Mouse (Mus musculus): ENCODE measurements around the gene Spib. TPM values are rescaled to one million over a fixed set of nuclear protein-coding genes. Genes with fewer than 3 reads are reported as not detected.

Spib gene
- polyA plus RNA-seq, 1 experiment: 0.19 TPM

DNA sequence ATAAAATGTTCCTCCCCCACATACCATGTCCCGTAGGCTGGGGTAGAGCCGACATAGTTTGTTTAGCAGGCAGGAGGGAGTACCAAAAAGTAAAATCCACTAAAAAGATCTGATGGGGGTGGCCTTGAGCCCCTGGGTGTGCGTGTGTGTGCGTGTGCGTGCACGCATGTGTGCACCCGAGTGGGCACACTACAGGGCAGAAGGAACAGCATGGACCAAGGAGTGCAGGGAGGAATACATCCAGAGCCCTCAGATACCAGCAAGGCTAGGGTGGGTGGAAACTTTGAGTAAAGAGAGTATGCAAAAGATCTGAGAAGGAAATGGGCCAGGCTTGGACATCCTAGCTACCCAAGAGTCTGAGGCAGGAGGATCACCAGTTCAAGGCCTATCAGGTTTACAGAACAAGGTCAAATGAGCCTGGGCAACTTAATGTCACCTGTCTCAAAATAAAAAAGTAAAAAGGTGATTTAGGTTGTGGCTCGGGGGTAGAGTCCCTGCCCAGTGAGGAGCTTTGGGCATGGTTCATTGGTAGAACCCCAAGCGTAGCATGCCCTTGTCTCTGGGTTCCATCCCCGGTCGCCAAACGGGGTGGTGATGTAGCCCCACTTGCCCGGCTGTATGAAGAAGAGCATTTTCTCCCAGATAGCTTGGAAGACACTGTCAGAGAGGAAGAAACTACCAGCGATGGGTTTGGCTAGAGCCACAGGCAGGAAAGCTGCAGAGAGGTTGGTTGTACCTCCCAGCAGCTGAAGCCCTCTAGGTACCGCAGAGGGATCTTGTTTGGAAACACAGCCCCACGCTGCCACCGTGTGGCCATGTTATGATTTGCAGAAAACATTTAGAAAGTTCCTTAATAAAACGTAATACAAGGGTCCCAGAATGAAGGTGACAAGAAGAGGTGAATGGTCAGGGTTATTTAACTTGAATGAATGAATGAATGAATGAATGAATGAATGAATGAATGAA is 28.8 kb upstream of the Spib start:
- TF ChIP-seq POLR2A (IDR thresholded peaks at IDR 0.05; ENCODE audit: borderline replicate concordance, extremely low read depth, insufficient read depth, insufficient read length, poor library complexity, severe bottlenecking) (no peak), CTCF (IDR thresholded peaks at IDR 0.05; ENCODE audit: borderline replicate concordance, extremely low read depth, insufficient read depth, insufficient read length) (peak; percentile 77)
- DNase-seq (ENCODE audit: low read depth): peak; percentile 94

GRCm38 (mm10) chr7:44557629-44558028 is 25.8 kb upstream of the Spib start:
- no peak for TF ChIP-seq CTCF (IDR thresholded peaks at IDR 0.05; ENCODE audit: borderline replicate concordance, extremely low read depth, insufficient read depth, insufficient read length)
- TF ChIP-seq POLR2A (IDR thresholded peaks at IDR 0.05; ENCODE audit: borderline replicate concordance, extremely low read depth, insufficient read depth, insufficient read length, poor library complexity, severe bottlenecking): no peak
- no peak for DNase-seq (ENCODE audit: low read depth)

GRCm38 (mm10) chr7:44553826-44554225 is 22.0 kb upstream of the Spib start, which contains the start of gene Nr1h2:
Gene Nr1h2, minus strand, starts transcription at chr7:44553951.
- DNase-seq (ENCODE audit: low read depth): peak; percentile 98
- peak; percentile 25; the same call in 1 of the 2 replicates for TF ChIP-seq POLR2A (IDR thresholded peaks at IDR 0.05; ENCODE audit: borderline replicate concordance, extremely low read depth, insufficient read depth, insufficient read length, poor library complexity, severe bottlenecking)
- peak; percentile 9; the same call in 1 of the 2 replicates for TF ChIP-seq CTCF (IDR thresholded peaks at IDR 0.05; ENCODE audit: borderline replicate concordance, extremely low read depth, insufficient read depth, insufficient read length)

- TF ChIP-seq CTCF (IDR thresholded peaks at IDR 0.05; ENCODE audit: borderline replicate concordance, extremely low read depth, insufficient read depth, insufficient read length) (no peak), POLR2A (IDR thresholded peaks at IDR 0.05; ENCODE audit: borderline replicate concordance, extremely low read depth, insufficient read depth, insufficient read length, poor library complexity, severe bottlenecking) (no peak)
- peak; percentile 94 for DNase-seq (ENCODE audit: low read depth)
Measured at GRCm38 (mm10) chr7:44553196-44553764, 21.4 kb upstream of the Spib start.

DNA sequence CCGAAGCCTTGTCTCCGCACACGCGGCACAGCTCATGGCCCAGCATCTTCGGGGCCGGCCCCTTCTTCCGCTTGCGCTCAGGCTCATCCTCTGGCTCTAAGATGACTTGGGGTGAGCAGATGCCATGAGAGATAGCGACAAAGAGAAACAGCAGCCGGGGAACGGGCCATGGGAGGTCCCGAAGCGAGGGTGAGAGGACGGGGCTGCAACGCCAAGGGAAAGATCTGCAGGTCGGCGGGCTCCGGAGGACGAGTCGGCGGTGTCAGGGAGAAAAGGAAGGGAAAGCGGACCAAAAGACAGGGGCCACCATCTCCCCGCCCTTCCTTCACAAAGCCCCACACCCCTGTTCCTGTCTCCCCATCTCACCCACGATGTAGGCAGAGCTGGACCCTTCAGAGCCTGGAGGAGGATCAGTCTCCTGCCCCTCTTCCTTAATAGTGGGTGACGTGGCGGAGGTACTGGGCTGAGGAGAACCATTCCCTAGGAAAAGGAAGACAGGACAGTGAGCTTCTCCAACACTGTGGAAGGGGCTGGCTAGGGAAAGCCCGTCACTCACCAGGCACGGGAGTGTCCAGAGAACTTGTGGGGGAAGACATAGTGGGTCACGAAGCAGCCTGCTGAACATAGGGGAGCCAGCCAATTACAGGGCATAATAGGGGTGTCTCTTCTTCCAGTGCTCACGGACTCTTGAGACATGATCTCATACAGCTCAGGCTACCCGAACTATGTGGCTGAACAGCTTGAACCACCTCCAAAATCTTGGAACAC is 20.5 kb upstream of the Spib start:
- DNase-seq (ENCODE audit: low read depth): no peak
- TF ChIP-seq CTCF (IDR thresholded peaks at IDR 0.05; ENCODE audit: borderline replicate concordance, extremely low read depth, insufficient read depth, insufficient read length) (no peak), POLR2A (IDR thresholded peaks at IDR 0.05; ENCODE audit: borderline replicate concordance, extremely low read depth, insufficient read depth, insufficient read length, poor library complexity, severe bottlenecking) (no peak)

GRCm38 (mm10) chr7:44551731-44552130 is 19.9 kb upstream of the Spib start:
- TF ChIP-seq CTCF (IDR thresholded peaks at IDR 0.05; ENCODE audit: borderline replicate concordance, extremely low read depth, insufficient read depth, insufficient read length) (no peak), POLR2A (IDR thresholded peaks at IDR 0.05; ENCODE audit: borderline replicate concordance, extremely low read depth, insufficient read depth, insufficient read length, poor library complexity, severe bottlenecking) (no peak)
- DNase-seq (ENCODE audit: low read depth): no peak

GRCm38 (mm10) chr7:44551301-44551700 is 19.4 kb upstream of the Spib start:
- no peak for TF ChIP-seq CTCF (IDR thresholded peaks at IDR 0.05; ENCODE audit: borderline replicate concordance, extremely low read depth, insufficient read depth, insufficient read length)
- no peak for TF ChIP-seq POLR2A (IDR thresholded peaks at IDR 0.05; ENCODE audit: borderline replicate concordance, extremely low read depth, insufficient read depth, insufficient read length, poor library complexity, severe bottlenecking)
- no peak for DNase-seq (ENCODE audit: low read depth)

DNA sequence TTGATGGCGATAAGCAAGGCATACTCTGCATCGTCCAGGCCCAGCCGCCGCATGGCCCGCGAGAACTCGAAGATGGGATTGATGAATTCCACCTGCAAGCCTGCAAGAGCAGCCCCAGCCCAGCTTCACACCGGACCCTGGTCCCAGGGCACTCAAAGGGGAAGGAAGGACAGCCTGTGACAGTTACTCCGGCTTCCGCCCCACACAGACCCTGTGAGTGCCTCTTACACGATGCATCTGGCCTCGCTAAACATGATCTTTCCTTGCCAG is 18.5 kb upstream of the Spib start:
- TF ChIP-seq CTCF (IDR thresholded peaks at IDR 0.05; ENCODE audit: borderline replicate concordance, extremely low read depth, insufficient read depth, insufficient read length) (no peak), POLR2A (IDR thresholded peaks at IDR 0.05; ENCODE audit: borderline replicate concordance, extremely low read depth, insufficient read depth, insufficient read length, poor library complexity, severe bottlenecking) (no peak)
- DNase-seq (ENCODE audit: low read depth): no peak

DNA sequence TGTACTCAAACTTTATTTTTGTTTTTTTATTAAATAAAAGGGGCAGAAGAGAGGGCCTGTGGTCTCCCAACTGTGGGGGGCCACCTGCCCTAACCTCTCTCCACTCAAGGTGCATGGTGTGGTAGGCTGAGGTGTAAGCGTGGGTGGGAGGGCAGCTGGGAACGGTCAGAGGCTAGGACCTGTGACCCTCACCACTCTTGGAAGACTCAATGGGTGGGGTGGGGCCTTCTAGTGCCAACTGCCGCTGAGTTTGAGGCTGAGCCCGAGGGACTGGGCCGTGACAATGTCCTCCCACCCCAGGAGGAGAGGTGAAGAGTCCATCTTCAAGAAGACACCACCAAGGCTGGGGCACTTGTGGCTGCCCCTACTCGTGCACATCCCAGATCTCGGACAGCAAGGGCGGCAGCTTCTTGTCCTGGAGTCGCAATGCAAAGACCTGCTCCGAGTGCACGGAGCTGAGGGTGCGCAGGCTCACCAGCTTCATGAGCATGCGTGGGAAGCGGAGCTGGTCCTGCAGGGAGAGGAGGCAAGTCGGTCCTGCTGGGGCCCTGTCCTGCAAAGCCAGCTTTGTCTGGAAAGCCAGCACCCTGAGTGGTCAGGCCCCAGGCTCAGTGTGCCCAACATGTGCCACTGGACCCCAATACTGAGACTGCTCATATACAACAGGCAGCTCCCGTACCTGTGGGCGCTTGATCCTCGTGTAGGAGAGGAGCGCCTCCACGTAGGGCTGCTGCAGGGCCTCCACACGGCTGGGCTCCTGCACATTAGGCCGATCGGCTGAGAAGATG is 17.9 kb upstream of the Spib start:
- no peak for DNase-seq (ENCODE audit: low read depth)
- TF ChIP-seq POLR2A (IDR thresholded peaks at IDR 0.05; ENCODE audit: borderline replicate concordance, extremely low read depth, insufficient read depth, insufficient read length, poor library complexity, severe bottlenecking) (no peak), CTCF (IDR thresholded peaks at IDR 0.05; ENCODE audit: borderline replicate concordance, extremely low read depth, insufficient read depth, insufficient read length) (no peak)

- DNase-seq (ENCODE audit: low read depth): peak; percentile 100
- TF ChIP-seq POLR2A (IDR thresholded peaks at IDR 0.05; ENCODE audit: borderline replicate concordance, extremely low read depth, insufficient read depth, insufficient read length, poor library complexity, severe bottlenecking) (0 out of 2 replicates have a peak, but pooled peaks have one; percentile 5), CTCF (IDR thresholded peaks at IDR 0.05; ENCODE audit: borderline replicate concordance, extremely low read depth, insufficient read depth, insufficient read length) (peak; percentile 89)
Measured at GRCm38 (mm10) chr7:44548497-44549087, 16.7 kb upstream of the Spib start, which contains the start of gene Pold1. Gene Pold1, minus strand, starts transcription at chr7:44548849.
